Mouse (Mus musculus): ENCODE measurements around the gene Chmp6.

GRCm38 (mm10) chr11:119871141-119871540, 42.1 kb upstream of the Chmp6 start:
- no peak for TF ChIP-seq EP300 (IDR thresholded peaks at IDR 0.05; ENCODE audit: low read depth in 1 of 2, low read length in 2 of 2)
- TF ChIP-seq ELF1 (IDR thresholded peaks at IDR 0.05; ENCODE audit: low read depth, low read length) = no peak
- TF ChIP-seq MAFK (IDR thresholded peaks at IDR 0.05; ENCODE audit: borderline replicate concordance, low read depth, low read length) = no peak
- TF ChIP-seq MAX (IDR thresholded peaks at IDR 0.05; ENCODE audit: low read length) = no peak
- no peak for TF ChIP-seq CTCF (IDR thresholded peaks at IDR 0.05 in 2 of 3, conservative IDR thresholded peaks at IDR 0.05 in 1 of 3; ENCODE audit: control insufficient read depth in 1 of 3, insufficient read depth in 1 of 3, low read depth in 2 of 3, low read length in 3 of 3, poor library complexity in 1 of 3, severe bottlenecking in 1 of 3)
- no peak for TF ChIP-seq POLR2A (IDR thresholded peaks at IDR 0.05; ENCODE audit: control insufficient read depth in 1 of 2, insufficient read depth in 1 of 2, low read depth in 1 of 2, low read length in 2 of 2, poor library complexity in 1 of 2)
- TF ChIP-seq CHD2 (IDR thresholded peaks at IDR 0.05; ENCODE audit: low read length) = no peak
- no peak for TF ChIP-seq HCFC1 (IDR thresholded peaks at IDR 0.05; ENCODE audit: low read depth, low read length)
- TF ChIP-seq MAZ (IDR thresholded peaks at IDR 0.05; ENCODE audit: low read depth, low read length) = no peak
- TF ChIP-seq MXI1 (IDR thresholded peaks at IDR 0.05; ENCODE audit: low read depth, low read length) = no peak
- no peak for TF ChIP-seq POLR2AphosphoS5 (IDR thresholded peaks at IDR 0.05; ENCODE audit: borderline replicate concordance, low read depth, low read length)
- no peak for TF ChIP-seq BHLHE40 (IDR thresholded peaks at IDR 0.05; ENCODE audit: borderline replicate concordance, low read depth, low read length)
- no peak for TF ChIP-seq TAL1 (IDR thresholded peaks at IDR 0.05; ENCODE audit: low read length)
